Mouse (Mus musculus): ENCODE data around the gene Lep. TPM values are rescaled to one million over a fixed set of nuclear protein-coding genes. Genes with fewer than 3 reads are reported as not detected.

The Lep gene
- polyA plus RNA-seq, 1 experiment: not detected

GRCm38 (mm10) chr6:29101248-29101864 is 41.3 kb downstream of the Lep start:
- H3K4me1 ChIP-seq (ENCODE audit: control insufficient read depth, insufficient read depth, low read length): no peaks in the 10 kb centered on the region
- H3K27ac ChIP-seq (ENCODE audit: insufficient read depth, low read length): no peak overlapping the region
- no peak for TF ChIP-seq CTCF (IDR thresholded peaks at IDR 0.05; ENCODE audit: borderline replicate concordance, insufficient read depth, low read length)
- no peak for TF ChIP-seq POLR2A (IDR thresholded peaks at IDR 0.05; ENCODE audit: low read depth, low read length)
- no peak overlapping the region for H3K4me3 ChIP-seq (ENCODE audit: insufficient read depth, low read length)

GRCm38 (mm10) chr6:29108376-29108775 is 48.4 kb downstream of the Lep start:
- Histone ChIP-seq H3K4me1 (ENCODE audit: control insufficient read depth, insufficient read depth, low read length) (no peaks in the 10 kb centered on the region), H3K4me3 (ENCODE audit: insufficient read depth, low read length) (no peak overlapping the region), H3K27ac (ENCODE audit: insufficient read depth, low read length) (no peak overlapping the region)
- TF ChIP-seq POLR2A (IDR thresholded peaks at IDR 0.05; ENCODE audit: low read depth, low read length): no peak

- no peaks in the 10 kb centered on the region for H3K4me1 ChIP-seq (ENCODE audit: control insufficient read depth, insufficient read depth, low read length)
- no peak overlapping the region for H3K4me3 ChIP-seq (ENCODE audit: insufficient read depth, low read length)
- TF ChIP-seq CTCF (IDR thresholded peaks at IDR 0.05; ENCODE audit: borderline replicate concordance, insufficient read depth, low read length) (no peak), POLR2A (IDR thresholded peaks at IDR 0.05; ENCODE audit: low read depth, low read length) (no peak)
- no peak overlapping the region for H3K27ac ChIP-seq (ENCODE audit: insufficient read depth, low read length)
Measured at GRCm38 (mm10) chr6:29111501-29111900, 51.5 kb downstream of the Lep start.

GRCm38 (mm10) chr6:29115756-29116155 is 55.7 kb downstream of the Lep start:
- no peaks in the 10 kb centered on the region for H3K4me1 ChIP-seq (ENCODE audit: control insufficient read depth, insufficient read depth, low read length)
- H3K27ac ChIP-seq (ENCODE audit: insufficient read depth, low read length): no peak overlapping the region
- no peak for TF ChIP-seq CTCF (IDR thresholded peaks at IDR 0.05; ENCODE audit: borderline replicate concordance, insufficient read depth, low read length)
- TF ChIP-seq POLR2A (IDR thresholded peaks at IDR 0.05; ENCODE audit: low read depth, low read length): no peak
- no peak overlapping the region for H3K4me3 ChIP-seq (ENCODE audit: insufficient read depth, low read length)

- Histone ChIP-seq H3K27ac (ENCODE audit: insufficient read depth, low read length) (0 out of 2 replicates have a peak overlapping the region, but pooled peaks have one; percentile 13), H3K4me1 (ENCODE audit: control insufficient read depth, insufficient read depth, low read length) (no peaks in the 10 kb centered on the region), H3K4me3 (ENCODE audit: insufficient read depth, low read length) (no peak overlapping the region)
- no peak for TF ChIP-seq CTCF (IDR thresholded peaks at IDR 0.05; ENCODE audit: borderline replicate concordance, insufficient read depth, low read length)
- TF ChIP-seq POLR2A (IDR thresholded peaks at IDR 0.05; ENCODE audit: low read depth, low read length): no peak
Measured at GRCm38 (mm10) chr6:29117417-29118104, 57.5 kb downstream of the Lep start.

- no peaks in the 10 kb centered on the region for H3K4me1 ChIP-seq (ENCODE audit: control insufficient read depth, insufficient read depth, low read length)
- H3K4me3 ChIP-seq (ENCODE audit: insufficient read depth, low read length): no peak overlapping the region
- TF ChIP-seq POLR2A (IDR thresholded peaks at IDR 0.05; ENCODE audit: low read depth, low read length): no peak
- TF ChIP-seq CTCF (IDR thresholded peaks at IDR 0.05; ENCODE audit: borderline replicate concordance, insufficient read depth, low read length): no peak
- no peak overlapping the region for H3K27ac ChIP-seq (ENCODE audit: insufficient read depth, low read length)
Measured at GRCm38 (mm10) chr6:29118231-29118630, 58.2 kb downstream of the Lep start.

- TF ChIP-seq CTCF (IDR thresholded peaks at IDR 0.05; ENCODE audit: borderline replicate concordance, insufficient read depth, low read length) (no peak), POLR2A (IDR thresholded peaks at IDR 0.05; ENCODE audit: low read depth, low read length) (no peak)
- H3K4me3 ChIP-seq (ENCODE audit: insufficient read depth, low read length): no peak overlapping the region
- no peak overlapping the region for H3K27ac ChIP-seq (ENCODE audit: insufficient read depth, low read length)
- no peaks in the 10 kb centered on the region for H3K4me1 ChIP-seq (ENCODE audit: control insufficient read depth, insufficient read depth, low read length)
Measured at GRCm38 (mm10) chr6:29118963-29119362, 58.9 kb downstream of the Lep start.

GRCm38 (mm10) chr6:29119990-29120389 is 60.0 kb downstream of the Lep start:
- Histone ChIP-seq H3K4me1 (ENCODE audit: control insufficient read depth, insufficient read depth, low read length) (no peaks in the 10 kb centered on the region), H3K4me3 (ENCODE audit: insufficient read depth, low read length) (no peak overlapping the region), H3K27ac (ENCODE audit: insufficient read depth, low read length) (no peak overlapping the region)
- TF ChIP-seq POLR2A (IDR thresholded peaks at IDR 0.05; ENCODE audit: low read depth, low read length): no peak
- no peak for TF ChIP-seq CTCF (IDR thresholded peaks at IDR 0.05; ENCODE audit: borderline replicate concordance, insufficient read depth, low read length)

Other genes with a start within 250 kb of the Lep start
- gene Lrrc4, start 228.5 kb upstream of the Lep start, polyA plus RNA-seq (2011; ENCODE audit: insufficient read length, low read depth, missing spikeins): 0.35 and 0.37 TPM in 2 replicates
- 44.9 and 49.9 TPM in 2 replicates for gene Rbm28, start 104.8 kb downstream of the Lep start, polyA plus RNA-seq (2011; ENCODE audit: insufficient read length, low read depth, missing spikeins)
- gene Prrt4, start 119.4 kb downstream of the Lep start, polyA plus RNA-seq (2011; ENCODE audit: insufficient read length, low read depth, missing spikeins): 0.16 and 0.33 TPM in 2 replicates
- 34.4 and 36.5 TPM in 2 replicates for gene Impdh1, start 156.1 kb downstream of the Lep start, polyA plus RNA-seq (2011; ENCODE audit: insufficient read length, low read depth, missing spikeins)
- gene Hilpda, start 212.3 kb downstream of the Lep start, polyA plus RNA-seq (2011; ENCODE audit: insufficient read length, low read depth, missing spikeins): 25.3 and 27.6 TPM in 2 replicates
- gene Fam71f2, start 219.4 kb downstream of the Lep start, polyA plus RNA-seq (2011; ENCODE audit: insufficient read length, low read depth, missing spikeins): not detected in 2 replicates

All from embryonic fibroblast, embryonic 13.5 days (primary cell).